Mouse (Mus musculus): Measurements from ENCODE around the gene Ace. TPM values are rescaled to one million over a fixed set of nuclear protein-coding genes. Genes with fewer than 3 reads are reported as not detected.

The Ace gene
- 0.26 and 0.39 TPM in 2 replicates for polyA plus RNA-seq (2014; fragmentation: Nextera tagmentation; extraction: Ambion mirVana)

- peaks cover 54% of the 10 kb centered on the region for H3K27me3 ChIP-seq (replicated peaks; ENCODE audit: control insufficient read depth, insufficient read depth, low read length)
- no peak for DNase-seq (ENCODE audit: low spot score)
- 2% methylated on average over 68 of the region's 76 CpGs for WGBS
These were observed at the start of gene Ace for GRCm38 (mm10) chr11:105967741-105968574. TSS of gene Ace (plus strand) at chr11:105967945.

GRCm38 (mm10) chr11:105920098-105920785, 47.5 kb upstream of the Ace start:
- Histone ChIP-seq H3K9me3 (ENCODE audit: control insufficient read depth, low read length) (no peaks in the 10 kb centered on the region), H3K9ac (ENCODE audit: low read depth, low read length) (no peak overlapping the region), H3K27me3 (replicated peaks; ENCODE audit: control insufficient read depth, insufficient read depth, low read length) (no peaks in the 10 kb centered on the region), H3K4me1 (replicated peaks; ENCODE audit: control insufficient read depth, insufficient read depth, low read length) (peaks cover 10% of the 10 kb centered on the region), H3K4me3 (ENCODE audit: low read depth, low read length) (no peak overlapping the region), H3K36me3 (ENCODE audit: control insufficient read depth, insufficient read depth, low read length) (0 out of 2 replicates have a peak, but pooled peaks cover 4% of the 10 kb centered on the region), H3K27ac (ENCODE audit: low read depth, low read length) (no peak overlapping the region), H3K4me2 (no peak overlapping the region)
- ATAC-seq (replicated peaks; ENCODE audit: low FRiP score) (no peak), DNase-seq (ENCODE audit: low spot score) (no peak)
- WGBS = 68% methylated on average over 3 of the region's 3 CpGs

More at GRCm38 (mm10) chr11:105967741-105968574, at the start of gene Ace:
- H3K4me1 ChIP-seq (replicated peaks; ENCODE audit: control insufficient read depth, insufficient read depth, low read length) = peaks cover 5% of the 10 kb centered on the region; the same call in 1 of the 2 replicates
- peak within 1 kb of the TSS; percentile 80 for H3K4me2 ChIP-seq
- H3K27ac ChIP-seq (ENCODE audit: low read depth, low read length) = no peak within 1 kb of the TSS
- no peak; the same call in 1 of the 2 replicates for ATAC-seq (replicated peaks; ENCODE audit: low FRiP score)
- H3K9me3 ChIP-seq (ENCODE audit: control insufficient read depth, low read length) = no peaks in the 10 kb centered on the region
- peak within 1 kb of the TSS; percentile 57 for H3K4me3 ChIP-seq (ENCODE audit: low read depth, low read length)
- H3K9ac ChIP-seq (ENCODE audit: low read depth, low read length) = 0 out of 2 replicates have a peak within 1 kb of the TSS, but pooled peaks have one; percentile 16
- H3K36me3 ChIP-seq (ENCODE audit: control insufficient read depth, insufficient read depth, low read length) = no peaks in the 10 kb centered on the region

GRCm38 (mm10) chr11:105920836-105921235, 46.9 kb upstream of the Ace start:
- H3K9me3 ChIP-seq (ENCODE audit: control insufficient read depth, low read length) = no peaks in the 10 kb centered on the region
- 0 out of 2 replicates have a peak, but pooled peaks cover 4% of the 10 kb centered on the region for H3K36me3 ChIP-seq (ENCODE audit: control insufficient read depth, insufficient read depth, low read length)
- no peak overlapping the region for H3K27ac ChIP-seq (ENCODE audit: low read depth, low read length)
- H3K4me3 ChIP-seq (ENCODE audit: low read depth, low read length) = no peak overlapping the region
- peaks cover 10% of the 10 kb centered on the region for H3K4me1 ChIP-seq (replicated peaks; ENCODE audit: control insufficient read depth, insufficient read depth, low read length)
- 82% methylated on average over 2 of the region's 2 CpGs for WGBS
- no peaks in the 10 kb centered on the region for H3K27me3 ChIP-seq (replicated peaks; ENCODE audit: control insufficient read depth, insufficient read depth, low read length)
- no peak for DNase-seq (ENCODE audit: low spot score)
- H3K9ac ChIP-seq (ENCODE audit: low read depth, low read length) = no peak overlapping the region
- ATAC-seq (replicated peaks; ENCODE audit: low FRiP score) = peak; percentile 67
- no peak overlapping the region; the same call in 1 of the 2 replicates for H3K4me2 ChIP-seq

- H3K9ac ChIP-seq (ENCODE audit: low read depth, low read length) = no peak overlapping the region
- 0 out of 2 replicates have a peak, but pooled peaks cover 4% of the 10 kb centered on the region for H3K36me3 ChIP-seq (ENCODE audit: control insufficient read depth, insufficient read depth, low read length)
- no peak overlapping the region for H3K4me3 ChIP-seq (ENCODE audit: low read depth, low read length)
- H3K9me3 ChIP-seq (ENCODE audit: control insufficient read depth, low read length) = no peaks in the 10 kb centered on the region
- H3K4me1 ChIP-seq (replicated peaks; ENCODE audit: control insufficient read depth, insufficient read depth, low read length) = peaks cover 10% of the 10 kb centered on the region
- H3K27me3 ChIP-seq (replicated peaks; ENCODE audit: control insufficient read depth, insufficient read depth, low read length) = no peaks in the 10 kb centered on the region
- WGBS = 60% methylated on average over 5 of the region's 5 CpGs
- ATAC-seq (replicated peaks; ENCODE audit: low FRiP score) (peak; percentile 88), DNase-seq (ENCODE audit: low spot score) (no peak)
- H3K4me2 ChIP-seq = no peak overlapping the region; the same call in 1 of the 2 replicates
- no peak overlapping the region for H3K27ac ChIP-seq (ENCODE audit: low read depth, low read length)
These were observed 46.5 kb upstream of the Ace start for GRCm38 (mm10) chr11:105921275-105921674.

- Histone ChIP-seq H3K36me3 (ENCODE audit: control insufficient read depth, insufficient read depth, low read length) (0 out of 2 replicates have a peak, but pooled peaks cover 4% of the 10 kb centered on the region), H3K27me3 (replicated peaks; ENCODE audit: control insufficient read depth, insufficient read depth, low read length) (no peaks in the 10 kb centered on the region), H3K4me1 (replicated peaks; ENCODE audit: control insufficient read depth, insufficient read depth, low read length) (peaks cover 10% of the 10 kb centered on the region), H3K9me3 (ENCODE audit: control insufficient read depth, low read length) (no peaks in the 10 kb centered on the region), H3K27ac (ENCODE audit: low read depth, low read length) (no peak overlapping the region), H3K9ac (ENCODE audit: low read depth, low read length) (no peak overlapping the region), H3K4me2 (no peak overlapping the region), H3K4me3 (ENCODE audit: low read depth, low read length) (no peak overlapping the region)
- WGBS = 86% methylated on average over 20 of the region's 20 CpGs
- ATAC-seq (replicated peaks; ENCODE audit: low FRiP score) (no peak), DNase-seq (ENCODE audit: low spot score) (no peak)
These were observed 44.7 kb upstream of the Ace start for GRCm38 (mm10) chr11:105922769-105923663.

GRCm38 (mm10) chr11:105927065-105928030, 40.4 kb upstream of the Ace start:
- peak; percentile 31; the same call in 1 of the 2 replicates for ATAC-seq (replicated peaks; ENCODE audit: low FRiP score)
- 58% methylated on average over 14 of the region's 14 CpGs for WGBS
- H3K4me3 ChIP-seq (ENCODE audit: low read depth, low read length) = no peak overlapping the region

GRCm38 (mm10) chr11:105928171-105928570, 39.6 kb upstream of the Ace start:
- Histone ChIP-seq H3K4me2 (no peak overlapping the region), H3K4me1 (replicated peaks; ENCODE audit: control insufficient read depth, insufficient read depth, low read length) (no peaks in the 10 kb centered on the region), H3K9me3 (ENCODE audit: control insufficient read depth, low read length) (no peaks in the 10 kb centered on the region), H3K36me3 (ENCODE audit: control insufficient read depth, insufficient read depth, low read length) (no peaks in the 10 kb centered on the region), H3K27me3 (replicated peaks; ENCODE audit: control insufficient read depth, insufficient read depth, low read length) (no peaks in the 10 kb centered on the region; the same call in 1 of the 2 replicates), H3K4me3 (ENCODE audit: low read depth, low read length) (no peak overlapping the region), H3K27ac (ENCODE audit: low read depth, low read length) (no peak overlapping the region), H3K9ac (ENCODE audit: low read depth, low read length) (no peak overlapping the region)
- ATAC-seq (replicated peaks; ENCODE audit: low FRiP score) (no peak), DNase-seq (ENCODE audit: low spot score) (no peak)
- WGBS = 71% methylated on average over 5 of the region's 5 CpGs

More at GRCm38 (mm10) chr11:105927065-105928030, 40.4 kb upstream of the Ace start:
- Histone ChIP-seq H3K36me3 (ENCODE audit: control insufficient read depth, insufficient read depth, low read length) (0 out of 2 replicates have a peak, but pooled peaks cover 4% of the 10 kb centered on the region), H3K27ac (ENCODE audit: low read depth, low read length) (no peak overlapping the region), H3K27me3 (replicated peaks; ENCODE audit: control insufficient read depth, insufficient read depth, low read length) (no peaks in the 10 kb centered on the region; the same call in 1 of the 2 replicates), H3K9me3 (ENCODE audit: control insufficient read depth, low read length) (no peaks in the 10 kb centered on the region), H3K4me2 (no peak overlapping the region), H3K4me1 (replicated peaks; ENCODE audit: control insufficient read depth, insufficient read depth, low read length) (peaks cover under 1% of the 10 kb centered on the region; the same call in 1 of the 2 replicates), H3K9ac (ENCODE audit: low read depth, low read length) (no peak overlapping the region)
- no peak for DNase-seq (ENCODE audit: low spot score)

Measured in liver, embryonic 11.5 days (tissue).